Mouse (Mus musculus) spleen, adult 12 weeks (tissue): ENCODE measurements around the gene Nlrp4e.
"Not testable (repeated sequence)": the region's sequence is repeated elsewhere in the genome, so short reads cannot be mapped to it uniquely, and the experiment has no call there.

Experiments used
- DNase-seq: peaks from one replicate; pipeline ENCODE4 v3.0.0; 2022; ENCODE audit warnings: low spot score

Nlrp4e gene

GRCm38 (mm10) chr7:23300892-23301291, at the start of gene Nlrp4e:
Nlrp4e (plus strand) TSS chr7:23301192.
- not testable (repeated sequence) for DNase-seq

GRCm38 (mm10) chr7:23251582-23251981, 49.4 kb upstream of the Nlrp4e start, which contains the start of gene Vmn1r166:
Vmn1r166 (minus strand) TSS chr7:23251682.
- not testable (repeated sequence) for DNase-seq

GRCm38 (mm10) chr7:23278800-23279199, 22.2 kb upstream of the Nlrp4e start, which contains the start of gene Gm6902:
Gm6902 (minus strand) TSS chr7:23278900.
- DNase-seq: not testable (repeated sequence)

- not testable (repeated sequence) for DNase-seq
These were observed 57.3 kb downstream of the Nlrp4e start for GRCm38 (mm10) chr7:23358311-23358710.

- DNase-seq: no peak
These were observed 84.6 kb downstream of the Nlrp4e start, which contains the start of gene Nlrp5 for GRCm38 (mm10) chr7:23385589-23385988. Nlrp5 (plus strand) TSS chr7:23385889.
